Mouse (Mus musculus): ENCODE data around the gene Sipa1l2. TPM values are rescaled to one million over a fixed set of nuclear protein-coding genes. Genes with fewer than 3 reads are reported as not detected.
"Not testable (repeated sequence)": the region's sequence is repeated elsewhere in the genome, so short reads cannot be mapped to it uniquely, and the experiment has no call there.

The Sipa1l2 gene
- total RNA-seq, 2 experiments from 2014 or later: 70.1 to 72.6 TPM

GRCm38 (mm10) chr8:125538265-125538664 lies 31.3 kb downstream of the Sipa1l2 start:
- DNase-seq: peak; percentile 57

GRCm38 (mm10) chr8:125533709-125534108 lies 35.9 kb downstream of the Sipa1l2 start:
- peak; percentile 56 for DNase-seq

GRCm38 (mm10) chr8:125532953-125533352 lies 36.7 kb downstream of the Sipa1l2 start:
- DNase-seq: peak; percentile 43

- DNase-seq: no peak
Measured at GRCm38 (mm10) chr8:125532177-125532576, 37.4 kb downstream of the Sipa1l2 start.

- DNase-seq: no peak
Measured at GRCm38 (mm10) chr8:125531640-125532039, 38.0 kb downstream of the Sipa1l2 start.

GRCm38 (mm10) chr8:125531088-125531438 lies 38.5 kb downstream of the Sipa1l2 start:
- DNase-seq: no peak

- DNase-seq: no peak
Measured at GRCm38 (mm10) chr8:125530187-125531087, 39.2 kb downstream of the Sipa1l2 start.

- no peak for DNase-seq
Measured at GRCm38 (mm10) chr8:125529019-125529418, 40.6 kb downstream of the Sipa1l2 start.

- no peak for DNase-seq
Measured at GRCm38 (mm10) chr8:125527941-125528340, 41.7 kb downstream of the Sipa1l2 start.

- DNase-seq: no peak
Measured at GRCm38 (mm10) chr8:125526999-125527398, 42.6 kb downstream of the Sipa1l2 start.

GRCm38 (mm10) chr8:125526582-125526981 lies 43.0 kb downstream of the Sipa1l2 start:
- no peak for DNase-seq

- no peak for DNase-seq
Measured at GRCm38 (mm10) chr8:125524479-125524878, 45.1 kb downstream of the Sipa1l2 start.

- no peak for DNase-seq
Measured at GRCm38 (mm10) chr8:125523213-125523612, 46.4 kb downstream of the Sipa1l2 start.

- DNase-seq: no peak
Measured at GRCm38 (mm10) chr8:125522151-125522550, 47.5 kb downstream of the Sipa1l2 start.

- no peak for DNase-seq
Measured at GRCm38 (mm10) chr8:125521087-125521486, 48.5 kb downstream of the Sipa1l2 start.

GRCm38 (mm10) chr8:125520308-125520707 lies 49.3 kb downstream of the Sipa1l2 start:
- DNase-seq: not testable (repeated sequence)

GRCm38 (mm10) chr8:125518951-125519350 lies 50.7 kb downstream of the Sipa1l2 start:
- DNase-seq: no peak

- peak; percentile 44 for DNase-seq
Measured at GRCm38 (mm10) chr8:125518301-125518700, 51.3 kb downstream of the Sipa1l2 start.

GRCm38 (mm10) chr8:125517397-125517796 lies 52.2 kb downstream of the Sipa1l2 start:
- no peak for DNase-seq

- DNase-seq: no peak
Measured at GRCm38 (mm10) chr8:125516115-125516905, 53.3 kb downstream of the Sipa1l2 start.

GRCm38 (mm10) chr8:125515665-125516064 lies 53.9 kb downstream of the Sipa1l2 start:
- peak; percentile 13 for DNase-seq

- peak; percentile 48 for DNase-seq
Measured at GRCm38 (mm10) chr8:125513935-125514334, 55.7 kb downstream of the Sipa1l2 start.

- no peak for DNase-seq
Measured at GRCm38 (mm10) chr8:125513242-125513866, 56.3 kb downstream of the Sipa1l2 start.
